Mouse (Mus musculus): ENCODE measurements at regions not wholly inside any gene's neighbourhood (a gene's known extent, or its start where the extent isn't known, plus 50 kb on each side); places are given as distances from the start of the nearest gene placed in this dataset.

GRCm38 (mm10) chr3:73435241-73435640 lies 273.0 kb downstream of the Bche start:
- no peak for DNase-seq
- intact Hi-C loops (cut with DNase I): loop anchor here (1.0 kb wide), 1 partner anchor 9 kb away; no protein-coding TSS in a partner anchor

GRCm38 (mm10) chr3:73434331-73434730 lies 273.9 kb downstream of the Bche start:
- DNase-seq: no peak
- intact Hi-C loops (cut with DNase I): no loop called here

- no peak for DNase-seq
- intact Hi-C loops (cut with DNase I): no loop called here
Measured at GRCm38 (mm10) chr3:73409929-73410522, 298.2 kb downstream of the Bche start.

GRCm38 (mm10) chr3:73401395-73401794 lies 306.8 kb downstream of the Bche start:
- DNase-seq: no peak
- intact Hi-C loops (cut with DNase I): loop anchor here (2.0 kb wide), 1 partner anchor 335 kb away; no protein-coding TSS in a partner anchor

GRCm38 (mm10) chr3:73395808-73396207 lies 312.4 kb downstream of the Bche start:
- intact Hi-C loops (cut with DNase I): no loop called here
- peak in 1 of 2 experiments; percentile 1 for DNase-seq

GRCm38 (mm10) chr3:73389722-73390651 lies 318.2 kb downstream of the Bche start:
- intact Hi-C loops (cut with DNase I): no loop called here
- DNase-seq: no peak

GRCm38 (mm10) chr3:73354861-73355496 lies 297.4 kb upstream of the Slitrk3 start:
- DNase-seq: no peak
- intact Hi-C loops (cut with DNase I): no loop called here

GRCm38 (mm10) chr3:73343199-73343598 lies 285.6 kb upstream of the Slitrk3 start:
- no peak for DNase-seq
- intact Hi-C loops (cut with DNase I): no loop called here

- intact Hi-C loops (cut with DNase I): no loop called here
- DNase-seq: no peak
Measured at GRCm38 (mm10) chr3:73339730-73340129, 282.1 kb upstream of the Slitrk3 start.

GRCm38 (mm10) chr3:73323214-73323613 lies 265.6 kb upstream of the Slitrk3 start:
- DNase-seq: no peak
- intact Hi-C loops (cut with DNase I): no loop called here
